Mouse (Mus musculus) spleen, adult 12 weeks (tissue): Measurements from ENCODE around the gene Sebox.

Source experiments
- DNase-seq: peaks from one replicate; pipeline ENCODE4 v3.0.0; 2022; ENCODE audit warnings: low spot score

Gene Sebox

GRCm38 (mm10) chr11:78535376-78536079 lies 32.3 kb downstream of the Sebox start:
- no peak for DNase-seq

- DNase-seq = peak; percentile 96
Measured at GRCm38 (mm10) chr11:78536080-78536689, 32.9 kb downstream of the Sebox start, which contains the start of the genes Tnfaip1 and Ift20. Gene Tnfaip1, minus strand, starts transcription at chr11:78536332. Gene Ift20, plus strand, starts transcription at chr11:78536361.

GRCm38 (mm10) chr11:78536690-78537084 lies 33.4 kb downstream of the Sebox start:
- no peak for DNase-seq

- DNase-seq = no peak
Measured at GRCm38 (mm10) chr11:78540358-78540757, 37.1 kb downstream of the Sebox start.

- DNase-seq = no peak
Measured at GRCm38 (mm10) chr11:78544449-78545111, 41.3 kb downstream of the Sebox start.

- no peak for DNase-seq
Measured at GRCm38 (mm10) chr11:78545181-78545580, 41.9 kb downstream of the Sebox start.

- DNase-seq = no peak
Measured at GRCm38 (mm10) chr11:78547718-78548460, 44.6 kb downstream of the Sebox start.

- DNase-seq = no peak
Measured at GRCm38 (mm10) chr11:78549491-78549987, 46.3 kb downstream of the Sebox start.

GRCm38 (mm10) chr11:78550168-78551058 lies 47.2 kb downstream of the Sebox start, which contains the start of gene Tmem97:
Gene Tmem97, minus strand, starts transcription at chr11:78550777.
- DNase-seq = peak; percentile 87

GRCm38 (mm10) chr11:78551059-78551398 lies 47.8 kb downstream of the Sebox start:
- DNase-seq = no peak
